In genomic region chr15:103305792-103306645, GRCm38 (mm10) we compare ENCODE assay signal across 8 mouse cellular contexts. TPM values are rescaled to one million over a fixed set of nuclear protein-coding genes. Genes with fewer than 3 reads are reported as not detected.
A peak's percentile ranks its signal among the peaks of the same experiment; 100 is the strongest.
DNase-seq lines count a peak whose midpoint lies in the region; ATAC-seq and TF ChIP-seq lines count a peak whose summit lies in the region.

No protein-coding gene starts in this region.

- peak overlapping the region; percentile 45 for H3K4me2 ChIP-seq in neural tube, embryonic 14.5 days (ENCODE audit: low read depth, low read length)

- WGBS in thymus, adult 2 months, result 40% methylated on average over 8 of the region's 8 CpGs
- WGBS in neural tube, embryonic 14.5 days, result 18% methylated on average over 8 of the region's 8 CpGs

- H3K4me3 ChIP-seq in thymus, adult 2 months (ENCODE audit: control insufficient read depth, insufficient read depth, low read length), result peak overlapping the region; percentile 54
- peak overlapping the region; percentile 33 for H3K4me3 ChIP-seq in neural tube, embryonic 14.5 days (ENCODE audit: low read depth, low read length)

- H3K36me3 ChIP-seq in thymus, adult 2 months (ENCODE audit: control insufficient read depth, insufficient read depth, low read length), result no peaks in the 10 kb centered on the region
- no peaks in the 10 kb centered on the region for H3K36me3 ChIP-seq in neural tube, embryonic 14.5 days (ENCODE audit: control insufficient read depth, insufficient read depth, low read length)

- peak; percentile 18 for DNase-seq in cerebellum, adult 11 months
- DNase-seq in cerebellum, postnatal 14 days, result no peak
- DNase-seq in thymus, adult 2 months, result no peak
- no peak for DNase-seq in thymus, postnatal 4 days
- DNase-seq in kidney, postnatal 14 days, result peak; percentile 67
- DNase-seq in spleen, postnatal 4 days (ENCODE audit: low spot score in 2 of 2), result no peak
- DNase-seq in frontal cortex, postnatal 36 days (ENCODE audit: low spot score in 2 of 2), result no peak

- peaks cover 11% of the 10 kb centered on the region for H3K4me1 ChIP-seq in thymus, adult 2 months (replicated peaks; ENCODE audit: control insufficient read depth, insufficient read depth, low read length)
- H3K4me1 ChIP-seq in neural tube, embryonic 14.5 days (ENCODE audit: control insufficient read depth, insufficient read depth, low read length), result peaks cover 55% of the 10 kb centered on the region

- TF ChIP-seq POLR2A in thymus, adult 2 months (IDR thresholded peaks at IDR 0.05; ENCODE audit: control insufficient read depth, extremely low read depth, insufficient read depth, low read length, poor library complexity), result no peak

- H3K27me3 ChIP-seq in thymus, adult 2 months (ENCODE audit: control insufficient read depth, insufficient read depth, low read length), result no peaks in the 10 kb centered on the region
- H3K27me3 ChIP-seq in neural tube, embryonic 14.5 days (ENCODE audit: control insufficient read depth, insufficient read depth, low read length), result no peaks in the 10 kb centered on the region

- no peak for ATAC-seq in neural tube, embryonic 14.5 days (ENCODE audit: low read depth)

- H3K9me3 ChIP-seq in neural tube, embryonic 14.5 days (ENCODE audit: control insufficient read depth, low read length), result no peaks in the 10 kb centered on the region

- no peak overlapping the region for H3K27ac ChIP-seq in thymus, adult 2 months (ENCODE audit: control insufficient read depth, insufficient read depth, low read length)
- peak overlapping the region; percentile 100 for H3K27ac ChIP-seq in neural tube, embryonic 14.5 days (ENCODE audit: low read depth, low read length)

- no peak for TF ChIP-seq CTCF in thymus, adult 2 months (IDR thresholded peaks at IDR 0.05; ENCODE audit: borderline replicate concordance, control insufficient read depth, extremely low read depth, insufficient read depth, low read length, poor library complexity)

- H3K9ac ChIP-seq in neural tube, embryonic 14.5 days (replicated peaks; ENCODE audit: low read depth, low read length), result peak overlapping the region; percentile 77

RNA-seq across cellular contexts. Expression of gene Gpr84, which starts 4.4 kb away (rescaled TPM):
- polyA plus RNA-seq in thymus, adult 2 months (2012; rRNA removed), result 0.28 and 0.45 TPM in 2 replicates
- polyA plus RNA-seq in neural tube, embryonic 14.5 days (2014; fragmentation: Nextera tagmentation; extraction: Ambion mirVana), result 0.35 and 0.40 TPM in 2 replicates

RNA-seq across cellular contexts. Expression of gene Copz1, which starts 33.5 kb away (rescaled TPM):
- polyA plus RNA-seq in thymus, adult 2 months (2012; rRNA removed), result 106 and 124 TPM in 2 replicates
- polyA plus RNA-seq in neural tube, embryonic 14.5 days (2014; fragmentation: Nextera tagmentation; extraction: Ambion mirVana), result 195 and 216 TPM in 2 replicates

RNA-seq across cellular contexts. Expression of gene Zfp385a, which starts 33.9 kb away (rescaled TPM):
- polyA plus RNA-seq in thymus, adult 2 months (2012; rRNA removed), result 18.6 and 20.7 TPM in 2 replicates
- 19.2 and 20.7 TPM in 2 replicates for polyA plus RNA-seq in neural tube, embryonic 14.5 days (2014; fragmentation: Nextera tagmentation; extraction: Ambion mirVana)

RNA-seq across cellular contexts. Expression of gene Nfe2, which starts 47.8 kb away (rescaled TPM):
- polyA plus RNA-seq in thymus, adult 2 months (2012; rRNA removed), result 4.9 and 7.3 TPM in 2 replicates
- polyA plus RNA-seq in neural tube, embryonic 14.5 days (2014; fragmentation: Nextera tagmentation; extraction: Ambion mirVana), result 1.9 and 2.0 TPM in 2 replicates

Comparison
In these comparisons a context has a peak if more than half of its experiments do, and no peak if none do; other contexts are left out.
1. DNase-seq: peak in cerebellum, adult 11 months (single experiment) and kidney, postnatal 14 days (single experiment); none in cerebellum, postnatal 14 days (0 of 2), thymus, adult 2 months (single experiment), thymus, postnatal 4 days (single experiment), spleen, postnatal 4 days (0 of 2) and frontal cortex, postnatal 36 days (0 of 2).